Mouse (Mus musculus) skeletal muscle tissue, adult 2 months (tissue): ENCODE results near the gene Pfdn6.
"Not testable (repeated sequence)": the region's sequence is repeated elsewhere in the genome, so short reads cannot be mapped to it uniquely, and the experiment has no call there.

Experiments used
- DNase-seq: peaks from one replicate; pipeline ENCODE4 v3.0.0-alpha.2; 2012; ENCODE audit warnings: low read depth, low spot score

The Pfdn6 gene

GRCm38 (mm10) chr17:33955555-33956214 is 15.5 kb upstream of the Pfdn6 start, which contains the start of the genes Vps52 and Rps18:
Gene Vps52, plus strand, starts transcription at chr17:33955812.
Gene Rps18, minus strand, starts transcription at chr17:33956001.
- DNase-seq = peak; percentile 98

GRCm38 (mm10) chr17:33954646-33955554 is 14.8 kb upstream of the Pfdn6 start:
- no peak for DNase-seq

GRCm38 (mm10) chr17:33953961-33954565 is 13.9 kb upstream of the Pfdn6 start:
- no peak for DNase-seq

GRCm38 (mm10) chr17:33953310-33953709 is 13.2 kb upstream of the Pfdn6 start:
- no peak for DNase-seq

GRCm38 (mm10) chr17:33952879-33953278 is 12.7 kb upstream of the Pfdn6 start:
- DNase-seq = no peak

GRCm38 (mm10) chr17:33952015-33952414 is 11.9 kb upstream of the Pfdn6 start:
- DNase-seq = not testable (repeated sequence)

GRCm38 (mm10) chr17:33951021-33951946 is 11.1 kb upstream of the Pfdn6 start, which contains the start of gene B3galt4:
Gene B3galt4, minus strand, starts transcription at chr17:33951488.
- peak; percentile 60 for DNase-seq

- DNase-seq = no peak
These were observed 10.0 kb upstream of the Pfdn6 start for GRCm38 (mm10) chr17:33950131-33950625.

- DNase-seq = no peak
These were observed 8.9 kb upstream of the Pfdn6 start for GRCm38 (mm10) chr17:33948905-33949537.

- no peak for DNase-seq
These were observed 8.2 kb upstream of the Pfdn6 start for GRCm38 (mm10) chr17:33948090-33948904.

GRCm38 (mm10) chr17:33947430-33948089 is 7.4 kb upstream of the Pfdn6 start:
- no peak for DNase-seq

GRCm38 (mm10) chr17:33943454-33943853 is 3.3 kb upstream of the Pfdn6 start:
- no peak for DNase-seq

- no peak for DNase-seq
These were observed 1.2 kb upstream of the Pfdn6 start for GRCm38 (mm10) chr17:33941381-33941780.

GRCm38 (mm10) chr17:33940981-33941380 is 838 bp upstream of the Pfdn6 start:
- DNase-seq = no peak

GRCm38 (mm10) chr17:33938783-33939182 is 1.4 kb downstream of the Pfdn6 start:
- DNase-seq = no peak

- no peak for DNase-seq
These were observed 3.1 kb downstream of the Pfdn6 start for GRCm38 (mm10) chr17:33936993-33937392.

- no peak for DNase-seq
These were observed 4.6 kb downstream of the Pfdn6 start for GRCm38 (mm10) chr17:33935422-33936055.

GRCm38 (mm10) chr17:33932970-33933369 is 7.2 kb downstream of the Pfdn6 start:
- DNase-seq = no peak
